Mouse (Mus musculus): ENCODE data around the gene Zswim4. TPM values are rescaled to one million over a fixed set of nuclear protein-coding genes. Genes with fewer than 3 reads are reported as not detected.
A peak's percentile ranks its signal among the peaks of the same experiment; 100 is the strongest.

Zswim4 gene
- polyA plus RNA-seq, 1 experiment: 30.0 TPM

GRCm38 (mm10) chr8:84269950-84270773, 33.3 kb upstream of the Zswim4 start, which contains the start of gene Ccdc130:
Gene Ccdc130 (minus strand): TSS chr8:84270380.
- TF ChIP-seq POLR2A (IDR thresholded peaks at IDR 0.05; ENCODE audit: low read depth, low read length) (peak; percentile 73), CTCF (IDR thresholded peaks at IDR 0.05; ENCODE audit: extremely low read depth, insufficient read length, insufficient replicate concordance, low read depth, low read length) (peak; percentile 5; the same call in 1 of the 2 replicates)
- H3K27me3 ChIP-seq (ENCODE audit: control insufficient read depth, insufficient read depth, low read length): no peaks in the 10 kb centered on the region
- WGBS: under 1% methylated on average over 44 of the region's 44 CpGs

GRCm38 (mm10) chr8:84261098-84261497, 24.2 kb upstream of the Zswim4 start:
- Histone ChIP-seq H3K36me3 (ENCODE audit: control insufficient read depth, insufficient read depth, low read length) (peaks cover 47% of the 10 kb centered on the region), H3K27ac (ENCODE audit: insufficient read depth, low read depth, low read length) (no peak overlapping the region), H3K4me1 (ENCODE audit: control insufficient read depth, insufficient read depth, insufficient read length, low read length) (peaks cover 4% of the 10 kb centered on the region), H3K4me3 (ENCODE audit: low read depth, low read length) (no peak overlapping the region), H3K27me3 (ENCODE audit: control insufficient read depth, insufficient read depth, low read length) (no peaks in the 10 kb centered on the region)
- WGBS: 92% methylated on average over 4 of the region's 4 CpGs
- no peak for TF ChIP-seq POLR2A (IDR thresholded peaks at IDR 0.05; ENCODE audit: low read depth, low read length)

More at GRCm38 (mm10) chr8:84269950-84270773, 33.3 kb upstream of the Zswim4 start, which contains the start of gene Ccdc130:
- Histone ChIP-seq H3K4me3 (ENCODE audit: low read depth, low read length) (peak within 1 kb of the TSS; percentile 87), H3K27ac (ENCODE audit: insufficient read depth, low read depth, low read length) (peak within 1 kb of the TSS; percentile 68), H3K4me1 (ENCODE audit: control insufficient read depth, insufficient read depth, insufficient read length, low read length) (peaks cover 3% of the 10 kb centered on the region), H3K36me3 (ENCODE audit: control insufficient read depth, insufficient read depth, low read length) (peaks cover 12% of the 10 kb centered on the region; the same call in 1 of the 2 replicates)

- H3K36me3 ChIP-seq (ENCODE audit: control insufficient read depth, insufficient read depth, low read length): peaks cover 41% of the 10 kb centered on the region
Measured at GRCm38 (mm10) chr8:84256822-84257610, 20.2 kb upstream of the Zswim4 start, which contains the start of gene Mri1. Gene Mri1 (minus strand): TSS chr8:84257326.

GRCm38 (mm10) chr8:84256458-84256821, 19.6 kb upstream of the Zswim4 start:
- peaks cover 39% of the 10 kb centered on the region for H3K36me3 ChIP-seq (ENCODE audit: control insufficient read depth, insufficient read depth, low read length)
- peak overlapping the region; percentile 80 for H3K4me3 ChIP-seq (ENCODE audit: low read depth, low read length)
- peaks cover 6% of the 10 kb centered on the region for H3K4me1 ChIP-seq (ENCODE audit: control insufficient read depth, insufficient read depth, insufficient read length, low read length)
- no peak for TF ChIP-seq CTCF (IDR thresholded peaks at IDR 0.05; ENCODE audit: extremely low read depth, insufficient read length, insufficient replicate concordance, low read depth, low read length)
- no peak for TF ChIP-seq POLR2A (IDR thresholded peaks at IDR 0.05; ENCODE audit: low read depth, low read length)
- WGBS: 10% methylated on average over 6 of the region's 6 CpGs
- H3K27ac ChIP-seq (ENCODE audit: insufficient read depth, low read depth, low read length): peak overlapping the region; percentile 76
- H3K27me3 ChIP-seq (ENCODE audit: control insufficient read depth, insufficient read depth, low read length): no peaks in the 10 kb centered on the region

More at GRCm38 (mm10) chr8:84256822-84257610, 20.2 kb upstream of the Zswim4 start, which contains the start of gene Mri1:
- under 1% methylated on average over 64 of the region's 64 CpGs for WGBS
- H3K27ac ChIP-seq (ENCODE audit: insufficient read depth, low read depth, low read length): peak within 1 kb of the TSS; percentile 76
- no peaks in the 10 kb centered on the region for H3K27me3 ChIP-seq (ENCODE audit: control insufficient read depth, insufficient read depth, low read length)
- peaks cover 6% of the 10 kb centered on the region for H3K4me1 ChIP-seq (ENCODE audit: control insufficient read depth, insufficient read depth, insufficient read length, low read length)
- TF ChIP-seq CTCF (IDR thresholded peaks at IDR 0.05; ENCODE audit: extremely low read depth, insufficient read length, insufficient replicate concordance, low read depth, low read length): no peak
- peak; percentile 71 for TF ChIP-seq POLR2A (IDR thresholded peaks at IDR 0.05; ENCODE audit: low read depth, low read length)
- peak within 1 kb of the TSS; percentile 80 for H3K4me3 ChIP-seq (ENCODE audit: low read depth, low read length)

- Histone ChIP-seq H3K4me1 (ENCODE audit: control insufficient read depth, insufficient read depth, insufficient read length, low read length) (peaks cover 6% of the 10 kb centered on the region), H3K27me3 (ENCODE audit: control insufficient read depth, insufficient read depth, low read length) (no peaks in the 10 kb centered on the region), H3K36me3 (ENCODE audit: control insufficient read depth, insufficient read depth, low read length) (peaks cover 38% of the 10 kb centered on the region), H3K27ac (ENCODE audit: insufficient read depth, low read depth, low read length) (no peak overlapping the region; the same call in 1 of the 2 replicates), H3K4me3 (ENCODE audit: low read depth, low read length) (peak overlapping the region; percentile 80)
- WGBS: 87% methylated on average over 3 of the region's 3 CpGs
- TF ChIP-seq CTCF (IDR thresholded peaks at IDR 0.05; ENCODE audit: extremely low read depth, insufficient read length, insufficient replicate concordance, low read depth, low read length): peak; percentile 10; the same call in 1 of the 2 replicates
- no peak for TF ChIP-seq POLR2A (IDR thresholded peaks at IDR 0.05; ENCODE audit: low read depth, low read length)
Measured at GRCm38 (mm10) chr8:84255858-84256257, 19.0 kb upstream of the Zswim4 start.

- TF ChIP-seq CTCF (IDR thresholded peaks at IDR 0.05; ENCODE audit: extremely low read depth, insufficient read length, insufficient replicate concordance, low read depth, low read length) (no peak), POLR2A (IDR thresholded peaks at IDR 0.05; ENCODE audit: low read depth, low read length) (peak; percentile 80; the same call in 1 of the 2 replicates)
- H3K4me3 ChIP-seq (ENCODE audit: low read depth, low read length): peak within 1 kb of the TSS; percentile 94
- peaks cover 43% of the 10 kb centered on the region for H3K36me3 ChIP-seq (ENCODE audit: control insufficient read depth, insufficient read depth, low read length)
- H3K27ac ChIP-seq (ENCODE audit: insufficient read depth, low read depth, low read length): peak within 1 kb of the TSS; percentile 43
- WGBS: 3% methylated on average over 52 of the region's 52 CpGs
- no peaks in the 10 kb centered on the region for H3K27me3 ChIP-seq (ENCODE audit: control insufficient read depth, insufficient read depth, low read length)
- no peaks in the 10 kb centered on the region for H3K4me1 ChIP-seq (ENCODE audit: control insufficient read depth, insufficient read depth, insufficient read length, low read length)
Measured at GRCm38 (mm10) chr8:84249257-84250170, 12.7 kb upstream of the Zswim4 start, which contains the start of gene D8Ertd738e. Gene D8Ertd738e (minus strand): TSS chr8:84249719.
